Mouse (Mus musculus) megakaryocyte progenitor cell, adult 5-6 weeks (primary cell): ENCODE results near the gene Pcgf1. TPM values are rescaled to one million over a fixed set of nuclear protein-coding genes. Genes with fewer than 3 reads are reported as not detected.
A peak's percentile ranks its signal among the peaks of the same experiment; 100 is the strongest.

Experiments used
- ATAC-seq: replicated peaks from 2 replicates; pipeline ENCODE4 v1.8.0; 2016; ENCODE audit warnings: mild to moderate bottlenecking, moderate TSS enrichment, inconsistent platforms; ENCODE audit not compliant: poor library complexity
- total RNA-seq, 2 experiments: library from RNA; stranded (forward) in 1 of 2; stranded (reverse) in 1 of 2; fragments of 157-497, 149-512 nt in 1 of 2; fragments of 200-1000 nt in 1 of 2; gene quantifications; 2 replicates each; pipeline versions ENCODE4 v1.2.3 to v1.2.4; 2015 to 2017

Pcgf1 gene
- total RNA-seq (2015) (26.5 and 27.2 TPM in 2 replicates), total RNA-seq (2017) (15.3 and 20.4 TPM in 2 replicates)

DNA sequence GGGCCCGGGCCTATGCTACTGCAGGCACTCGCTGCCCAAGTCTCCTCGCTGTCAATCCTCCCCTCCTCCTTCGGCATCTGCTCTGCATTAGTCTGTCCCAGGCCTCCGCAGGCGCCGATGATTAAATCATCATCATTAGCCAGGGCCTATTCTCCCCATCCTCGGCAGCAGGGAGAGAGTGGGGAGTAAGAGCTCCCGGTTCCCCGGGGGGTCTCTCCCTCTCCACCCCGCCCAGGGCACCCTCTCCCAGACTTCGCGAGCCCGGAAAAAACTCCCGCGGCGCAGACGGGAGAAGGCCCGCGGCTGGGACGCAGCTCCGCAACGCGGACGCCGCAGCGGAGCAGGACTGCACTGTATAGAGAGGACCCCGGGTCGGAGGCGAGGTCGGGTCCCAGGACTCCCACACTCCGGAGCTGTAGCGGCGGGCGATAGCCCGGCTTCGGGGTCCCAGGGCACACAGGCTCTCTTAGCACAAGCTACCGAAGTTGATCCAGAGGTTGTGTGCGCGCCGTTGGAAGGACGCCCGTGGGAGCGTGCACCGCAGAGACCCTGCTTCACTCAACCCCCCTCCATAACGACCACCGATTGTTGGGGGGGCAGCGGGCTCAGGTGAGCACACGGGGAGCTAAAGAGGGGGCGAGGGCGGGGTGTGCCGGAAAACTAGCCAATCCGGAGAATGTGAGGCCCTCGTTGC, at the start of gene Pcgf1:
Gene Pcgf1 (plus strand): TSS at position 240 of the 694 bp plus-strand sequence.
- ATAC-seq, result peak; percentile 15

DNA sequence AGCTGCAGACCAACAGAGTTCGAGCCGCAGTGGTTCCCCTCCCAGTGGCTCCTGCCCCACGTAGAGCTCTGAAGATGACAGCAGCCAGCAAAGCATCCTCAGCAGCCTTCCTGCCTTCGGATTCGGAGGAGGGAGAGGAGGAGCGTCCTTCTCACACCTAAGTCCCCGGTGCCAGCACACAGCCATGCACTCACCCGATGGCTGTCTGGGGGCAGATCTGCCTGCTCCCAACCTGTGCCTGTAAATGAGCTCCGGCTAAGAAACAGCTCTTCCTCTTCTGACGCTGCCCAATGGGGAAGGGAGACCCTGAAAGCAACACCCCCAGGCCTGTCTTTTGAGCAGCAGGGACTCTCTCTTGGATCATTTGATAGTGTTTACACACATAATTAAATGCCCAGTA, 47.9 kb upstream of the Pcgf1 start:
- ATAC-seq, result no peak

DNA sequence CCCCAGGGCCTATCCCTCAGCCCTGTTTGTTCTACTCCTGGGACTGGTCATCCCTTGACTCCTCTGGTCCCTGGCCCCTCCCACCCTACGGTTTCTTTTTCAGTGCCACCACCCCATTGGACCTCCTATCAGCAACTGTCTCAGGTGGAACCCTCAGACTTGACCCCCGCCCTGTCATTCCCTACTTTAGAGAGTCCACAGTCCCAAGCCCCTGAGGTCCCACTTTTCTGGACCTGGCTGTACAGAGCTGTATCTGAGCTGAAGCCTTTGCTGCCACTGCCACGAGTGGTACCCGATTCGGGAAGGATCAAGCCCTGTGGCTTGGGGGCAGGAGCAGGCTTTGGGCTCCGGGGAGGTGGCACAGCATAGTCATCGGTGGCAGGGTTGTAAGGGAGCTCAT, 46.6 kb upstream of the Pcgf1 start:
- no peak for ATAC-seq

DNA sequence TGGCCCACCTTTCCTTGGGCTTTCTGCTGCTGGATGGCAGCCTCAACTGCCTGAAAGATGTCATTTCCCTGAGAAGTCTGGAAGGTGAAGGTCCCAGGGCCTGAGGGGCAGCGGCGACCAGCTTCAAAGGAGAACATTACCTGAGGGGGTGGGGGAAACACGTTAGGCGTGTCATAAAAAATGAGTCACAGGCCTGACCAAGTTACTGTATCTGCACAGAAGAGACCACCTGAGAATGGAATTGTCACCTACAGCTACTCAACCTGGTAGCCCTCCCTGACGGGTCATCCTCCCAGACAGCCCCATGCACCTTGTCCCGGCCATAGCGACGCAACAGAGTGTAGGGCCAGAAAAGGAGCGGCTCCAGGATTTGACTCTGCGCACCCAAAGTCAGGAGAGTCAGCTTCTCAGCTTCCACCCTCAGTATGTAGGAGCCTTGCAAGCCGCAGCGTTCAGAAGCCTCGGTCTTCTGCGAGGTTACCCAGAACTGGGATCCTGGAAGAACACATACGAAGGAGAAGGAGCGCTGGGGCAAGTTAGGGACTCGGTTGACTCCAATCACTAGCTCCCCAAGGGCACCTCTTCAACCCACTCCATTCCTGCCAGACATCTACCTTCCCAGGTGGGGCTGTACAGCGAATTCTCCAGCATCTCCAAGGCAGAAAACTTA, 45.6 kb upstream of the Pcgf1 start:
- ATAC-seq, result no peak

DNA sequence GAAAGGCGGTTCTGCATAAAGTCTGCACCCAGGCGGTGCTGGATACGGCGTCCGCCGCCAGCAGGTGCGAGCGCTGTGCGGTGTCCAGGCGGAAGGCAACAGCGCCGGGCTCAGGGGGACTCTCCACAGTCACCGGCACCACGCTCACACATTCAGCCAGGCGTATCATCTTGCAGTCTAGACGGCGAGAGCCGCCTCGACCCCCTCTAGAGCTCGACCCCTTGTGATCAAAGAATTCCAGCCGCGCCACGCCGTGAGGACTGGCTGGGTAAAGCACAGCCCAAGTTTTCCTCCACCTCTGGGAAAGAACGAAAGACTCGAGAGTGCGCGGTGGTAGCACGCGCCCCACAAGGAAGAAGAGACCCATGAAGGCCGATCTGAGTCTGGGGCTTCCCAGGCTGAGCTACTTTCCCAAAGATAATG, 44.9 kb upstream of the Pcgf1 start:
- peak; percentile 54 for ATAC-seq

DNA sequence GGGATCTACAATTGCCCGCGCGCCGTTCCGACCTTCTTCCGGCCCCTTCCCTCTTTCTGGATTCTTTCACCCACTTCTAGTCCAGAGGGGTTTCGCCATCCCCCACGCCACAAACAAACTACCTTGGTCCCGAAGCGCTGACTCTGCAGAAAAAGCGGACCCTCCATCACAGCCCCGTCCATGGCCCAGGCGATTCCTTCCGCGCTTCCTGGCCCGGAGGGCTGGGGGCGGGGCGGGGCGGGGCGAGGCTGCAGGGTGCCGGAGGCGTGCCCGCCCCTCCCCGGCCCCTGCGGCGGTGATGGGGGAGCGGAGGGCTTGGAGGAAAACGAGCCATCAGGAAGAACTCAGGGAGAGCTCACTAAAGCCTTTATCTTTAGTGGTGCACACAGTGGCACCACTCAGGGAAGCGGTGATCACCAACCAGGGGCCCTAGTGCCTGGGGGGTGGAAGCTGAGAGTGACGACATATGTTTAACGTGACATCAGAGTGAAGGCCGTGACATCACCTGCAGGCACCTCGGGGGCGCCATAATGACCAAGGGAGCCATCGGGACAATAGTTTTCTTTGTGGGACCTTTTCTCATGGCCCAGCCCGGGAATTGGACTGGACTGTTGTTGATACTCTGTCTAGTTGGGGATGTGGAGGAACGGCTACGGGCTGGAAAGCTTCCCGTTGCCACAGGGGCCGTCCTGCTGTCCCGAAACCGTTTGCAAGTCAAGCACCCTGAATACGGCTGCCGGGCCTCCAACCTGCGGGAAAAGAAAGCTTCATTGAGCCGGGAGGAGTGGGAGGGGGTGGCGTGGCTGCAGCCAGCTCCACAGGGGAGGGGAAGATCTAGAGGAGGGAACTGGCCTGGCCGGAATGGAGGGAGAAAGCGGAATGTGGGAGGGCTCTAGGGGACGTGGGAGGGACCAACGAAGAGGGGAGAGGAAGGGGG, 44.2 kb upstream of the Pcgf1 start, which contains the start of the genes Dok1 and Loxl3:
Gene Dok1 (minus strand): TSS at position 223 of the 937 bp plus-strand sequence.
Gene Loxl3 (plus strand): TSS at position 925 of the 937 bp plus-strand sequence.
- peak; percentile 77 for ATAC-seq

DNA sequence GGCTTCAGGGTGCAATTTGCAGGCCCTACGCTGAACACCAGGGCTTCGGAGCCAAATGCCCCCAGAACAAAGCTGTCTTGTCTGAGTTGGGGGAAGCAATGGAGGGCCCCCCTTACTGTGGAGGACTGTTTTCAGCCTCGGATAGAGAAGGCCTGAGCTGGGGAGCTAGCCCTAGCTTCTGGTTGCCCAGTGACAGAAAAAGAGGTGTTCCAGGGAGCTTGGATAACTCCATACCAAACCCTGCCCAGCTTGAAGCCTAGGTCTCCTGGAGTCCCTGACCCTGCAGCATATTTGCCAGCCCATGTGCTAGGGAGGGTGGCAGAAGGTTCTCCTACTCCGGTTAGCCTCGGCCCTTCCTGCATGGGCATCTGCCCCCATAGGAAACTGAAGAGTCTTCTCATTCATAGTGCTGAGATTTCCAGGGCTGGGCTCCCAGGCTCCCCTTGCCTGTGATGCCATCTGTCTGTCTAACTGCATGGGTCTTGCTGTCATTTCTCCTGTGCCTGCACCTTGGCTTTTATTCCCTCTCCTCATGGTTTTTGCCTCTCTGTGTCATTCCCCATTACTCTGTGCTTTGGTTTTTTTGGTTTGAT, 43.1 kb upstream of the Pcgf1 start:
- no peak for ATAC-seq

DNA sequence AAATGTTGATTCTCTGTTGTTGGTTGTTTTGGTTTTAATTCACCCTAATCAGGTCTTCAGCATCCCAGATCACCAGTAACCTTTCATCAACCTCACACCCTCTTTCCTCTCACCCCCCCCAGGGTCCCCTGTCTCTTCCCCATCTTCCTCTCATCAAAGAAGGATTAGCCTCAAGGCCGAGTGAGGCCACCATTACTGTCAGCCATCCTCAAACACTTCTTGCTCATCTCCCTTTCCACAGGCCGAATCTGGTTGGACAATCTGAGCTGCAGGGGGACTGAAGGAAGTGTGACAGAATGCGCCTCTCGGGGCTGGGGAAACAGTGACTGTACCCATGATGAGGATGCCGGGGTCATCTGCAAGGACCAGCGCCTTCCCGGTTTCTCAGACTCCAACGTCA, 40.5 kb upstream of the Pcgf1 start:
- no peak for ATAC-seq

DNA sequence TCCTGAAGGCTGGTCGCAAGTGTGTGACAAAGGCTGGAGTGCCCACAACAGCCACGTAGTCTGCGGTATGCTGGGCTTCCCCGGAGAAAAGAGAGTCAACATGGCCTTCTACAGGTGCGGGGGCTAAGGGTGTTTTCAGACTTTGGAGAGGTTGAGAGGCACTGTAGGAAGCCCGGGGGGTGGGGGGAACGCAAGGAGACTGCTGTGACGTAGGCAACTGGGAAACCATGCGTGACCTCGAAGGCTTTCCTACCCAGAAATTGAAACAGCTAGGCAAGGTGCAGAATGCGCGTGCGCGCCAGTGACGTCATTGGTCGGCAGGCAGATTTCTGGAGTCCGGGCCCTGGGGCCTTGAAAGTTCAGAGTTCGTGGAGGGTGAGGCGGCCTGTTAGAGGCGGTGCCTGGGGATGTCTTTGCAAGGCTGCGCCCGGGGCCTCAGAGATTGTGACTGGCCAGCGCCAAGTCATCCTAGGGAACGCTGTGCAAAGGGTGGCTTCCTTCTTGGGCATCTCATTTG, 39.1 kb upstream of the Pcgf1 start:
- peak; percentile 89 for ATAC-seq

DNA sequence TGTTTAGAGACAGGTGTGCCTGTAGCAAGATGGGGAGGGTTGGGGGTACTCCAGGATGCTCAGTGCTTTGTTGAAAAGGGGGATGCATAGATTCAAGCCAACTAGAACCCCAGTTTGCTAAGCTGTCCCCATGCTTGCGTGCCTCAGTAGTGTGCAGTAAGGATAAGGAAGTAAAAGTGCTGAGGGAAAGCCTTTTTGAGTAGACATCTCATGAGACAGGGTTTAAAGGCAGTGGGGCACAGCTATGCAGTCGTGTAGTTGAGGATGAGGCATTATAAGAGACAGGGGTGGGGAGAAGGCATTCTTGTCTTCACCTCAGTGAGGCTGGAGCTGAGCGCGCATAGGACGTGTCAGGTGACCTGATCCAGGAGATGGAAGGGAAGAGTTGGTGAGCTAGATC, 37.1 kb upstream of the Pcgf1 start:
- ATAC-seq, result no peak

DNA sequence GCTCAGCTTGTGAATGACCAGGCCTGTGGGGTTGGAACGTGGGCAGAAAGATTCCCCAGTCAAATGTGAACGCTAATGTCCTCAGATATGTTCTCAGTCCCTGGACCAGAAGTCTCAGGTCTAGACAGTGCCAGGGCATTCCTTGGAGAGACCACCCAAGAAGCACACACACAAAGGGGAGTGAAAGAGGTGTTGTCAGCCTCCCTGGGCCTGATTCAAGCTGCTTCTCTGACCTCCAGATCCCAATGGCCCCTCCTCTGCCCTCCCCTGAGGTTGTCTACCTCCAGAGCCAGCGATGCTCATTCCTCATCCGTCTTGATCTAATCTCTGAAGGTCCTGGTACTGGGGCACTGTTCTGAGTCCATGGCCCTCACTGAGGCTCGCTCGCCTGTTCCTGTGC, 34.1 kb upstream of the Pcgf1 start:
- ATAC-seq, result no peak

DNA sequence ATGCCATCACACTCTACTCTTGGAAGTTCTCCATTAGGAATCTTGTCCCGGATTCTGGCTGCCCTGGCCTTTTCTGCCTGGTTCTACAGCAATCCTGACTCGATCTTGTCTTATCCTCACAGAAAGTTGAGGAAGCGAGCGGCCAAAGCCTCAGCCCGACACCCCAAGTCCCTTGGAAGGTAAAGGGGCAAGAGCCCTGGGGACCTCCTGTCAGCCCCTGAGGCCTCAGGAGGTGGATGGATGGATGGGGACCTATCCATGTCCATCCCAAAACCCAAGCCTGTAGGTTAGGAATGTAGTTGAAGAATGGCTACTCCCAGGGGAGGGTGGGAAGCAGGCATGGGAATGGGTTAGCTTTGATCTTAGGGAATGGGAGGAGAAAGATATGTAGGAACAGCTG, 33.7 kb upstream of the Pcgf1 start:
- ATAC-seq, result no peak

DNA sequence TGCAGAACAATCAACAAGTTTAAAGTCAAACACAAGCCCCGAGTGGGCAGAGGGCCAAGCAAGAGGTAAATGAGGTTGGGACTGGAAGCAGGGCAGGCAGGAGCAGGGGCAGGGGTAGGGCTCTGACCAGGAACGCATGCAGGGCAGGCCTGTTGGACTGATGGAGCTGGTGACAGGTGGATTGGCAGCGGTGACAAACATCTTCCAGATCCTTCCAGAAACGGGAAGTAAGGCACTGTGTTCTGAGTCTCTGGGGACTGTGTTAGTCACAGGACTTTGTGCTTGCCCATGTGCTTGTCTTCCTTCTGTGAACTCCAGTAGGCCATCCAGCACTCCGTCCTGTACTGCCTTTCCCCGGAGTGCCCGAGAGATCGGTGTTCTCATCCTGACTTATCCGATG, 32.9 kb upstream of the Pcgf1 start:
- ATAC-seq, result peak; percentile 69

DNA sequence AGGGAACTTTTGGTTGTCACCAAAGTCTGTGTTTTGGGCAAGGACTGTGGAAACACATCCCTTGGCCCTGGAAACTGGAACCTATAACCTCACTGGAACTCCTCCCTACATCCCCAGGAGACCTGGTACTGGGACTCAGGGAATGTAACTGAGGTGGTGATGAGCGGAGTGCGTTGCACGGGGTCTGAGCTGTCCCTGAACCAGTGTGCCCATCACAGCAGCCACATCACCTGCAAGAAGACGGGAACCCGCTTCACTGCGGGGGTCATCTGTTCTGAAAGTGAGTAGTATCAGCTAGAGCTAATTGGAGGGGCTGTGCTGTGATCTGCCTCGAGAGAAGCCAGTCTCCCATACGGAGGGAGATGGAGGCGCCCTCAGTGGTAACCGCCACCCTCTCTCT, 28.3 kb upstream of the Pcgf1 start:
- ATAC-seq, result no peak

DNA sequence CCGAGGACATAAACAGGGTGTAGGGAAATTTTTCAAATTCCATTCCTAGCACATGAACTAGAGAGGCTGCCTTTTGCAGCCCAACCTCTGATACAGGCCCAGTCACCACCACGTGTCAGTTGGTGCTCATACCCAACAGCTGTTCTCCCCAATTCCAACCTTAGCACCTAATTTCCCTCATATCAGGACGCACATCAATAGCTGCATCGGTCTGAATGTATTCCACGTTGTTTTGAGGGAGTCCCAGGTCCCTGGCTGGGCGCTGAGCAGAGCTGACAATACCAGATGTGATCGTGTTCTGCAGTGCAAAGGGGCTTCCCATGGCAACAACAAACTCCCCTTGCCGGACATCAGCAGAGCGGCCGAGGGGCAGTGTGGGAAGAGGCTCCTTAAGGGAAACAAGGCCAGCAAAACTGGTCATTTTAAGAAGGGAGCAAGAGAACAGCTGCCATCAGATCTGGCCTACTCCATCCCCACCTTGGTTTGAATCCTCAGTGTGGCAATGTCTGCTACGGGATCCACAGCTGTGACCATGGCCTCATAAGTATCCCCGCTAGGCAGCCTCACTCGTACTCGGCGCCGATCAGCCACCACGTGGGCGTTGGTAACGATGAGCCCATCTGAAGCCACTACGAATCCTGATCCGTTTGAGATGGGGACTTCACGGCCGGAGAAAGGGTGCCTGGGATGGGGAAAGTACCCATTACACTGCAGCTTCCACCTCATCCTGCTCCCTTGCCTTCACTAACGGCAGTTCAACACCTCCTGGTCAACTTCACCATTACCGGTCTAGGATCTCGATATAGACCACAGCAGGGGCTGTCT, 24.3 kb upstream of the Pcgf1 start:
- peak; percentile 26 for ATAC-seq

DNA sequence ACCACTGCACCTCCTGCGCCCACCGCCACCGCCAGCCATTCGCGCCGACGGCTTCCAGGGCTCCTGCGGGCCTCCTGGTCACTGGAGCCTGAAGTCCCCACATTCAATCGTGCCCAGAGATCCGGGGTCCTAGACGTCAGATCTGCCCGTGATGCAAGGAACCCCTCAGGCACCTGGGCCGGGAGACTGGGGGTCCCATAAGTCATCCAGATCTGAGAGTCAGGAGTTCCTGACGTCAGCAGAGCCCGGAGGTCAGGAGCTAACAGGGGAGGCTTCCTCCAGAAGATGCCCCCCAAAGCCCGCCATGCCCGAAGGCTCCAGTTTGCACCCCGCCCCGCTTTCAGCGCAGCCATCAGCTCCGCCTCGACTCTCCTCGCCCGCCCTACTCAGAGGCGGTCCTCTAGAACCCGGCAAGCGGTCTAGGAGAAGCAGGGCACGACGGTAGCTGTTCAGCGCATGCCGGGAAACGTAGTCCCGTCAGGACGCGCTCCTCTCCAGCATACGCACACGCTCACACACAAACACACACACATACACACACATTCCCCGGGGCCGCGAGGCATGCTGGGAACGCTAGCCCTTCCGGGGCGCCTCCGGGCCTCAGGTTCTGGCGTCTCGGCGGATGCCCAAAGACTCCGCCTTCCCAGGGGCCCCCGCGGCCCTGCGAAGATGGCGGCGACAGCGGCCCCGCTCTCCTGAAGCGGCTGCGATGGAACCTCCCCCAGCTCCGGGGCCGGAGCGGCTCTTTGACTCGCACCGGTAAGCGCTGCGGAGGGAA, 23.4 kb upstream of the Pcgf1 start, which contains the start of gene Aup1:
Gene Aup1 (plus strand): TSS at position 448 of the 778 bp plus-strand sequence.
- peak; percentile 88 for ATAC-seq

DNA sequence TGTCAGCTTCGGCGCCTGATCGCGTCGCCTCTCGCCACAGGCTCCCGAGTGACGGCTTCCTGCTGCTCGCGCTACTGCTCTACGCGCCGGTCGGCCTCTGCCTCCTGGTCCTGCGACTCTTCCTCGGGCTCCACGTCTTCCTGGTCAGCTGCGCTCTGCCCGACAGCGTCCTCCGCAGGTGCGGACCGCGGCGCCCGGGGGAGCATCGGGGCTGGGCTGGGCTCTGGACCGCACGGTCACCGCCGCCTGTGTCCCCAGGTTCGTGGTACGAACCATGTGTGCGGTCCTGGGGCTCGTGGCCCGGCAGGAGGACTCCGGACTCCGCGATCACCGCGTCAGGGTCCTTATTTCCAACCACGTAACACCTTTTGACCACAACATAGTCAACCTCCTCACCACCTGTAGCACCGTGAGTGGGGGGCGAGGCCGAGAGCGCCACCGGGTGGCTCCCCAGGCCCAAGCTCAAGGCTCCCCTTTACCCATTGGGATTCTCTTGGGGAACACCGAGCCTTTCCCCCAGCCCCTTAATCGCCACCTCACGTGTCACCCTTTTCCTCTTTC, 22.7 kb upstream of the Pcgf1 start, which contains the start of gene Htra2:
Gene Htra2 (minus strand): TSS at position 403 of the 561 bp plus-strand sequence.
- ATAC-seq, result peak; percentile 2; the same call in 1 of the 2 replicates

DNA sequence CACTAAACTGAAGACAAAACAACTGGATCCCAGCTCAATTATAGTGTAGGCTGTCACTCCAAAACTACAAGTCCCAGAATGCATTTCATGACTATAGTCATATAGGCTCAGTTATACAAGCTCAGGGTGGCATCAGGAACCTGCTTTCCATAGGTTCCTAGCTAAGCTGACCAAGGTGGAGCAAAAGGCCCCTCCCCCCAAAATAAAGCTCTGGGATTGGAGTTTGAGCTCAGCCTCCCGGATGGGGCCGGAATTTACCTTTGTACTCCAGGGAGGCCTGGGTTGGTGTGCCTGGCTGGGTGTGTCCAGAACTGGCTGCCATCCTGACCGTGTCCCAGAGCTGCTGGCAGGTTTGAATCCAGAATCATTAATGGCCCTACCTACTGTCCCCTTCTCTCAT, 19.9 kb upstream of the Pcgf1 start, which contains the start of gene Dqx1:
Gene Dqx1 (plus strand): TSS at position 55 of the 400 bp plus-strand sequence.
- no peak for ATAC-seq
